Mouse (Mus musculus): Measurements from ENCODE around the gene Ccne1.
"Not testable (repeated sequence)": the region's sequence is repeated elsewhere in the genome, so short reads cannot be mapped to it uniquely, and the experiment has no call there.

DNA sequence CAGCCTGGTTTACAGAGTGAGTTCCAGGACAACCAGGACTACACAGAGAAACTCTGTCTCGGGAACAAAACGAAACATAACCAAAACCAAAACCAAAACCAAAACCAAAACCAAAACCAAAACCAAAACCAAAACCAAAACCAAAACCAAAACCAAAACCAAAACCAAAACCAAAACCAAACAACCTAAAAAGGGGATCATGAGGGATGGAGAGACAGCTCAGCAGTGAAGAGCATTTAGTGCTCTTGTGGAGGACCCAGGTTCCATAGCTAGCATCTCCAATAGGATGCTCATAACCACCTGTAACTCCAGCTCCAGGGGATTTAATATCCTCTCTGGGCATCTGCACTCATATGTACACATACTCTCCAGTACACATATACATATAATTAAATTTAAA, 16.8 kb upstream of the Ccne1 start:
- not testable (repeated sequence) for TF ChIP-seq CTCF (IDR thresholded peaks at IDR 0.05; ENCODE audit: low read depth, low read length); POLR2A (IDR thresholded peaks at IDR 0.05; ENCODE audit: extremely low read depth, insufficient read depth, low read length)

All from liver, adult 2 months (tissue).